Mouse (Mus musculus) intestine, embryonic 14.5 days (tissue): ENCODE results near the gene Sox3. TPM values are rescaled to one million over a fixed set of nuclear protein-coding genes. Genes with fewer than 3 reads are reported as not detected.
A peak's percentile ranks its signal among the peaks of the same experiment; 100 is the strongest.

Experiments used
- ATAC-seq: fragments of 200-750 bp; cut with Nextera tagmentation; replicated peaks from 2 replicates; pipeline ENCODE4 v1.8.0; 2017; ENCODE audit warnings: low read depth, moderate number of reproducible peaks, moderate TSS enrichment, moderate library complexity; ENCODE audit not compliant: low FRiP score, low TSS enrichment
- DNase-seq: peaks from one replicate; pipeline ENCODE4 v3.0.0-alpha.2; 2018; ENCODE audit warnings: low spot score
- H3K27ac ChIP-seq: fragments of 300-500 bp; sonication (generic); 2 replicates; pipeline ENCODE4 v1.5.1; 2014; ENCODE audit warnings: low read depth, mild to moderate bottlenecking, control low read depth
- H3K27me3 ChIP-seq: fragments of 300-500 bp; sonication (generic); replicated peaks from 2 replicates; pipeline ENCODE4 v1.6.1; 2014; ENCODE audit warnings: low read length, control low read depth; ENCODE audit not compliant: control insufficient read depth, insufficient read depth
- H3K36me3 ChIP-seq: fragments of 300-500 bp; sonication (generic); 2 replicates; pipeline ENCODE4 v1.6.1; 2014; ENCODE audit warnings: low read length, control low read depth; ENCODE audit not compliant: control insufficient read depth, insufficient read depth
- H3K4me1 ChIP-seq: fragments of 300-500 bp; sonication (generic); replicated peaks from 2 replicates; pipeline ENCODE4 v1.6.1; 2014; ENCODE audit warnings: low read length, control low read depth, mixed read lengths; ENCODE audit not compliant: control insufficient read depth, insufficient read depth
- H3K4me2 ChIP-seq: fragments of 300-500 bp; sonication (generic); 2 replicates; pipeline ENCODE4 v1.6.1; 2014; ENCODE audit warnings: low read length
- H3K4me3 ChIP-seq: fragments of 300-500 bp; sonication (generic); 2 replicates; pipeline ENCODE4 v1.5.1; 2014; ENCODE audit warnings: low read depth, low read length, control low read depth, mixed read lengths
- H3K9ac ChIP-seq: fragments of 300-500 bp; sonication (generic); 2 replicates; pipeline ENCODE4 v1.6.1; 2014; ENCODE audit warnings: mild to moderate bottlenecking, low read length
- H3K9me3 ChIP-seq: fragments of 300-500 bp; sonication (generic); 2 replicates; pipeline ENCODE4 v1.6.1; 2016; ENCODE audit warnings: low read length, control low read depth; ENCODE audit not compliant: control insufficient read depth
- WGBS: fragments of 180-500 bp; shearing (Covaris S2); extraction: QIAGEN DNeasy Blood & Tissue Kit; methylation state at CpG from one replicate; pipeline ENCODE4 v1.1.7; 2014; 5-methylcytosine and 5-hydroxymethylcytosine counted together
- polyA plus RNA-seq: library from polyadenylated mRNA; unstranded; fragments of >200 nt; fragmentation: Nextera tagmentation; extraction: Ambion mirVana; gene quantifications from 2 replicates; pipeline ENCODE4 v1.2.1, GENCODE M21; 2014

Gene Sox3
- not detected in 2 replicates for polyA plus RNA-seq

DNA sequence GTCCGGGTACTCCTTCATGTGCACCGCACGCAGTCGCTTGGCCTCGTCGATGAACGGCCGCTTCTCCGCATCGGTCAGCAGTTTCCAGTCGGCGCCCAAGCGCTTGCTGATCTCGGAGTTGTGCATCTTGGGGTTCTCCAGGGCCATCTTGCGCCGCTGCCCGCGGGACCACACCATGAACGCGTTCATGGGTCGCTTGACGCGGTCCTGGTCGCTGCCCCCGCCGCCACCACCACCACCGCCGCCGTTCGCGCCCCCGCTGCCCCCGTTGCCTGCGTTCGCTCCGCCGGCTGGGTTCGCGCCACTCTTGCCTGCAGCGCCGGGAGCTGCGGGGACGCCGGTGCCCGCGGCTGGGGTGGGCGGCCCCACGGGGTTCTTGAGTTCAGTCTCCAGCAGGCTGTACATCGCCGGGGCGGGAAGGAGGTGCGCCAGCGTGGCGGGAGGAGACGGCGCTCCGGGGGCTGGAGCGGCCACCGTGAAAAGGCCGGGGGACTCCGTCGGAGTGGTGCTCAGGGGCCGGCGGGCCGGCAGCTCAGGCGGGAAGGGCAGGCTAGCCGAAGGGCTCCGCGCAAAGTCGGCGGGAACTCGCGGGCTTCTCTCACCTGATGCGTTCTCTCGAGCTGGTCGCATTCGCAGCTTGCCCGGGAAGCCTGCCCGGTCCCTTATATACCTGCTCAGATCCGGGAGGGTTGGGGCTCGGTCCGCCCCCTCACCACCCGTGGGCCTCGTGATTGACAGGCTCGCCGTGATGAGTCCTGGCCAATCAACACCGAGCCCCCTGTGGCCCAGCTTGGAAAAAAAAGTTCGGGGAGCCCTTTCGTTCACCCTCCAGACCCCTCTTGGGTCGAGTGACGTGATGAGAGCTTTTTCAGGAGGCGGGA, at the start of gene Sox3:
TSS of gene Sox3 (minus strand) at position 630 of the 881 bp plus-strand sequence.
- H3K4me1 ChIP-seq: no peaks in the 10 kb centered on the region
- 0 out of 2 replicates have a peak, but pooled peaks have one; percentile 10 for ATAC-seq
- H3K27ac ChIP-seq: no peak within 1 kb of the TSS
- WGBS: 14% methylated on average over 47 of the region's 92 CpGs
- H3K9ac ChIP-seq: no peak within 1 kb of the TSS
- DNase-seq: peak; percentile 54
- H3K4me2 ChIP-seq: peak within 1 kb of the TSS; percentile 57
- peaks cover 88% of the 10 kb centered on the region for H3K27me3 ChIP-seq
- peak within 1 kb of the TSS; percentile 38 for H3K4me3 ChIP-seq
- H3K36me3 ChIP-seq: no peaks in the 10 kb centered on the region
- H3K9me3 ChIP-seq: no peaks in the 10 kb centered on the region

DNA sequence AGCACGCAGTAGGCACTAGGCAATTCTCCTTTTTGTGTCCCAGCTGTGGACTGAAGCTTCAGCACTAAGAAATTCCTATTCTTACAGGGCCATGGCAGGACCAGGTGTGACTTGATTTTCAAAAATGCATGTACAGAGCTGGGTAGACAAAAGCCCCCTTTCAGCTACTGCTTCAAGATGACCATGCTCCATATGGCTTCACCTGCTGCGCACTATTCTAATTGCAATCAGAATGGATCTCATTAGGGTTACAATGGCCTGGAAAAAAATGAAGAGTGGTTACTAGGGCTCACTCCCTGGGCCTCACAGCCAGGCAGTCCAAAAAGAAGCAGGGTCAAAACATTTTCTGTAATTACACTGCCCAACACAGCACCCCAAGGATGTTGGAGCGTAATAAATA, 47.0 kb upstream of the Sox3 start:
- no peaks in the 10 kb centered on the region for H3K27me3 ChIP-seq
- H3K4me3 ChIP-seq: no peak overlapping the region
- WGBS: 83% methylated on average over 3 of the region's 3 CpGs
- H3K36me3 ChIP-seq: no peaks in the 10 kb centered on the region
- no peaks in the 10 kb centered on the region for H3K9me3 ChIP-seq
- DNase-seq: no peak
- no peak overlapping the region for H3K9ac ChIP-seq
- H3K4me2 ChIP-seq: no peak overlapping the region
- H3K27ac ChIP-seq: no peak overlapping the region
- H3K4me1 ChIP-seq: no peaks in the 10 kb centered on the region
- no peak for ATAC-seq

- peaks cover 74% of the 10 kb centered on the region for H3K27me3 ChIP-seq
- no peak overlapping the region for H3K4me3 ChIP-seq
- H3K4me2 ChIP-seq: no peak overlapping the region
- H3K9me3 ChIP-seq: no peaks in the 10 kb centered on the region
- no peak overlapping the region for H3K9ac ChIP-seq
- H3K36me3 ChIP-seq: no peaks in the 10 kb centered on the region
- 32% methylated on average over 4 of the region's 4 CpGs for WGBS
- DNase-seq (no peak), ATAC-seq (no peak)
- H3K4me1 ChIP-seq: no peaks in the 10 kb centered on the region
- no peak overlapping the region for H3K27ac ChIP-seq
Observed at GRCm38 (mm10) chrX:60899546-60899945, 6.3 kb upstream of the Sox3 start.

DNA sequence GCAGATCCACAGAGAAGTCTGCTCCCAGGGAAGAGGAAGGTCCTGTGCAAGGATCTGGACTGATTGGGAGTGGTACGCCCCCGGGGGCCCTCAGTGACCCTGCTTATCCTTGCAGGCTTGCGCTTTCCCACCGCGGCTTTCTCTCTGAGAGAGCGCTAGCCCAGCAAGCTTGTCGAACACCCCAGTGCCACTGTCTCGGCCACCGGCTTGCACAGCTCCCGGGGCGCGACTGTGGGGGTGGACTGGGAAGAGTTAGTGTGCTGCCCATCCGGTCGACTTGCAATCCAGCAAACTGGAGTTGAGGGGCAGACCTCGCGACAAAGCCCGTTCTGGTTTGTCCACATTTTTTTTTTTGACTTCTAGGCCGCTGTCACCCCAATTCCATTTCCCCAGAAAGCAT, 5.4 kb upstream of the Sox3 start:
- Histone ChIP-seq H3K9ac (no peak overlapping the region), H3K9me3 (no peaks in the 10 kb centered on the region), H3K4me2 (no peak overlapping the region), H3K36me3 (no peaks in the 10 kb centered on the region), H3K4me3 (no peak overlapping the region), H3K27me3 (peaks cover 83% of the 10 kb centered on the region), H3K4me1 (no peaks in the 10 kb centered on the region), H3K27ac (no peak overlapping the region)
- ATAC-seq (no peak), DNase-seq (peak; percentile 58)
- 3% methylated on average over 18 of the region's 18 CpGs for WGBS

DNA sequence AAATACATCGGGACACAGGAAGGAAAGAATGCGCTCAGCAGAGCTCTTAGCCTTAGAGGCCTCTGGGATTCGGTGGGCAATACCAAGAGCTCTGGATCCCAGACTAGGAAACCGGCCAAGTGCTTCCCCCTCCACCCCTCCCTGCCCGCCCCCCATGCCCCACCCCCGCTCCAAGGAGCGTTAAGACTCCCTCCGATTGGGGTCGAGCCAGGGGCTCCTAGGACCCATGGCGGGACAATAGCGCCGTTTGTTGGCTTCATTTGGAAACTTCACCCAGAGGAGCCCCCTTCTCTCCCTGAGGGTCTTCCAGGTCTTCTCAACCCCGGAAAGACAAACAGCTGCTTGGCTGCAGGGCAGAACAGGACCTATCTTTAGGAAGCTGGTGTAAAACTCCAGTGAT, 3.1 kb upstream of the Sox3 start:
- no peak overlapping the region for H3K4me3 ChIP-seq
- no peak overlapping the region for H3K4me2 ChIP-seq
- DNase-seq: no peak
- ATAC-seq: no peak
- peaks cover 90% of the 10 kb centered on the region for H3K27me3 ChIP-seq
- WGBS: 8% methylated on average over 13 of the region's 13 CpGs
- H3K4me1 ChIP-seq: no peaks in the 10 kb centered on the region
- H3K9ac ChIP-seq: no peak overlapping the region
- H3K36me3 ChIP-seq: no peaks in the 10 kb centered on the region
- no peaks in the 10 kb centered on the region for H3K9me3 ChIP-seq
- no peak overlapping the region for H3K27ac ChIP-seq

DNA sequence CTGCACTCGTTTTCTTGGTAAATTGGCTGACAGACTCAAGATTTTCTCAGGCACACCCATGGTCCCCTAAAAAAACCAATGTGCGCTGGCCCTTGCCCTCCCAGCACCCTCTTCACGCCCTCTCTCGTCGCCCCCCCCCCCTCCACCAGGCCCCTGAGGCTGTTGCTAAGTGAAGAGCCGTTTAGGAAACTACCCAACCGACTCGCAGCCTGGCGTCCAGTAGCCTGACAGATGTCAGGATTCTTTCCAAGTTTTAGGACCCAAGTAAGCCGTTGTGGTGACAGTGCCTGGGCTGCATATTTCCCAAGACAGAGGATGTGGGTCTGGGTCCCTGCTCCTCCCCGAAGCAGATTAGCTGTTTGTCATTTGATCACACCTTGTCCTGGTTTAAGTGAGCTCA, 2.2 kb upstream of the Sox3 start:
- no peak overlapping the region for H3K4me2 ChIP-seq
- no peaks in the 10 kb centered on the region for H3K36me3 ChIP-seq
- no peak overlapping the region for H3K27ac ChIP-seq
- 11% methylated on average over 7 of the region's 11 CpGs for WGBS
- H3K4me1 ChIP-seq: no peaks in the 10 kb centered on the region
- H3K9me3 ChIP-seq: no peaks in the 10 kb centered on the region
- ATAC-seq (no peak), DNase-seq (no peak)
- H3K4me3 ChIP-seq: no peak overlapping the region
- H3K9ac ChIP-seq: no peak overlapping the region
- peaks cover 91% of the 10 kb centered on the region for H3K27me3 ChIP-seq

- peak overlapping the region; percentile 2; the same call in 1 of the 2 replicates for H3K4me3 ChIP-seq
- no peak overlapping the region for H3K9ac ChIP-seq
- WGBS: 16% methylated on average over 40 of the region's 59 CpGs
- no peaks in the 10 kb centered on the region for H3K9me3 ChIP-seq
- no peak for DNase-seq
- ATAC-seq: no peak
- H3K27ac ChIP-seq: no peak overlapping the region
- peaks cover 92% of the 10 kb centered on the region for H3K27me3 ChIP-seq
- no peaks in the 10 kb centered on the region for H3K36me3 ChIP-seq
- H3K4me1 ChIP-seq: no peaks in the 10 kb centered on the region
- peak overlapping the region; percentile 57 for H3K4me2 ChIP-seq
Observed at GRCm38 (mm10) chrX:60893720-60894543, 702 bp upstream of the Sox3 start.

DNA sequence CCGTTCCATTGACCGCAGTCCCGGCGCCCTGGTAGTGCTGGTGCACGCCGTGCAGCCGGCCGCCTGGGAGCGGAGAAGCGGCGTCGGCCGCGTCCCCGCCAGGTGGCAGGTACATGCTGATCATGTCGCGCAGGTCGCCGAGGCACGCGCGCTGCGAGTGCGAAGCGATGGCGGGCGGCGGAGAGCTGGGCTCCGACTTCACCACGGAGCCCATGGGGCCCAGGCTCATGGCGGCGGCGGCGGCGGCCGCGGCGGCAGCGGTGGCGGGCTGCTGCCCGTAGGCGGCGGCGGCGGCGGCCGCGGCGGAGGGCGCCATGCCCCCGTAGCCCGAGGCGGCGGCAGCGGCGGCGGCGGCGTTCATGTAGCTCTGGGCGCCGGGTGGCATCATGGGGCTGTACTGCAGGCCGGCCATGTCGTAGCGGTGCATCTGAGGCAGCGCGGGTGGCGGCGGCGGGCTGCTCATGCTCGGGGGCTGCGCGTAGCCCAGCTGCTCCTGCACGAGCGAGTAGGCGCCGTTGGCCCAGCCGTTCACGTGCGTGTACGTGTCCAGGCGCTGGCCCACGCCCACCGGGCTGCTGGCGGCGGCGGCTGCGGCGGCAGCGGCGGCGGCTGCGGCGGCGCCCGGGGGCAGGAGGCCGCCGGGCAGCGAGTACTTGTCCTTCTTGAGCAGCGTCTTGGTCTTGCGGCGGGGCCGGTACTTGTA, 981 bp downstream of the Sox3 start:
- Histone ChIP-seq H3K36me3 (no peaks in the 10 kb centered on the region), H3K9me3 (no peaks in the 10 kb centered on the region), H3K27ac (no peak overlapping the region), H3K9ac (no peak overlapping the region), H3K4me2 (peak overlapping the region; percentile 57), H3K27me3 (peaks cover 88% of the 10 kb centered on the region), H3K4me1 (no peaks in the 10 kb centered on the region), H3K4me3 (peak overlapping the region; percentile 38)
- 17% methylated on average over 51 of the region's 102 CpGs for WGBS
- DNase-seq (peak; percentile 73), ATAC-seq (peak; percentile 50; the same call in 1 of the 2 replicates)
